Mouse (Mus musculus) kidney, embryonic 14.5 days (tissue): ENCODE data around the gene Pcdh9. TPM values are rescaled to one million over a fixed set of nuclear protein-coding genes. Genes with fewer than 3 reads are reported as not detected.

Experiments
- ATAC-seq: fragments of 200-750 bp; cut with Nextera tagmentation; 2 replicates; pipeline ENCODE4 v1.8.0; 2017; ENCODE audit warnings: moderate number of reproducible peaks, mild to moderate bottlenecking, moderate TSS enrichment, moderate library complexity; ENCODE audit not compliant: low FRiP score, low TSS enrichment
- H3K27ac ChIP-seq: fragments of 300-500 bp; sonication (generic); 2 replicates; pipeline ENCODE4 v1.5.1; 2014; ENCODE audit warnings: low read depth, mild to moderate bottlenecking, low read length, moderate library complexity, mixed read lengths
- H3K27me3 ChIP-seq: fragments of 300-500 bp; sonication (generic); 2 replicates; pipeline ENCODE4 v1.6.1; 2014; ENCODE audit warnings: mild to moderate bottlenecking, low read length; ENCODE audit not compliant: control insufficient read depth, insufficient read depth
- H3K36me3 ChIP-seq: fragments of 300-500 bp; sonication (generic); 2 replicates; pipeline ENCODE4 v1.6.1; 2014; ENCODE audit warnings: low read length, mixed read lengths; ENCODE audit not compliant: control insufficient read depth, insufficient read depth
- H3K4me1 ChIP-seq: fragments of 300-500 bp; sonication (generic); 2 replicates; pipeline ENCODE4 v1.6.1; 2014; ENCODE audit warnings: low read length, mixed read lengths; ENCODE audit not compliant: control insufficient read depth, insufficient read depth
- H3K4me2 ChIP-seq: fragments of 300-500 bp; sonication (generic); replicated peaks from 2 replicates; pipeline ENCODE4 v1.6.1; 2014; ENCODE audit warnings: low read depth, mild to moderate bottlenecking, low read length
- H3K4me3 ChIP-seq: fragments of 300-500 bp; sonication (generic); 2 replicates; pipeline ENCODE4 v1.5.1; 2014; ENCODE audit warnings: mild to moderate bottlenecking, low read length
- H3K9ac ChIP-seq: fragments of 300-500 bp; sonication (generic); 2 replicates; pipeline ENCODE4 v1.6.1; 2014; ENCODE audit warnings: low read depth, mild to moderate bottlenecking, low read length, moderate library complexity
- H3K9me3 ChIP-seq: fragments of 300-500 bp; sonication (generic); 2 replicates; pipeline ENCODE4 v1.6.1; 2016; ENCODE audit warnings: low read length; ENCODE audit not compliant: control insufficient read depth
- WGBS: fragments of 180-500 bp; shearing (Covaris S2); extraction: QIAGEN DNeasy Blood & Tissue Kit; methylation state at CpG from one replicate; pipeline ENCODE4 v1.1.7; 2014; 5-methylcytosine and 5-hydroxymethylcytosine counted together
- polyA plus RNA-seq: library from polyadenylated mRNA; unstranded; fragments of >200 nt; fragmentation: Nextera tagmentation; extraction: Ambion mirVana; gene quantifications from 2 replicates; pipeline ENCODE4 v1.2.1, GENCODE M21; 2014

Pcdh9 gene
- polyA plus RNA-seq, 1 experiment from 2014 or later: 17.7 TPM

GRCm38 (mm10) chr14:93055997-93056396 lies 834.5 kb downstream of the Pcdh9 start:
- Histone ChIP-seq H3K27me3 (no peaks in the 10 kb centered on the region), H3K27ac (no peak overlapping the region), H3K4me2 (no peak overlapping the region), H3K36me3 (no peaks in the 10 kb centered on the region), H3K9ac (no peak overlapping the region), H3K4me3 (no peak overlapping the region), H3K4me1 (no peaks in the 10 kb centered on the region), H3K9me3 (no peaks in the 10 kb centered on the region)
- no peak for ATAC-seq
- 87% methylated on average over 3 of the region's 3 CpGs for WGBS

- no peak overlapping the region for H3K4me2 ChIP-seq
- no peaks in the 10 kb centered on the region for H3K27me3 ChIP-seq
- no peak for ATAC-seq
- H3K9ac ChIP-seq: no peak overlapping the region
- H3K4me1 ChIP-seq: no peaks in the 10 kb centered on the region
- H3K9me3 ChIP-seq: no peaks in the 10 kb centered on the region
- 59% methylated on average over 6 of the region's 6 CpGs for WGBS
- H3K4me3 ChIP-seq: no peak overlapping the region
- no peaks in the 10 kb centered on the region for H3K36me3 ChIP-seq
- no peak overlapping the region for H3K27ac ChIP-seq
Observed at GRCm38 (mm10) chr14:93040591-93040990, 849.9 kb downstream of the Pcdh9 start.

GRCm38 (mm10) chr14:93039326-93040221 lies 850.9 kb downstream of the Pcdh9 start:
- 52% methylated on average over 8 of the region's 8 CpGs for WGBS
- ATAC-seq: no peak
- Histone ChIP-seq H3K4me2 (no peak overlapping the region), H3K4me3 (no peak overlapping the region), H3K9me3 (no peaks in the 10 kb centered on the region), H3K9ac (no peak overlapping the region), H3K27ac (no peak overlapping the region), H3K36me3 (no peaks in the 10 kb centered on the region), H3K27me3 (no peaks in the 10 kb centered on the region), H3K4me1 (no peaks in the 10 kb centered on the region)

GRCm38 (mm10) chr14:93009147-93010064 lies 881.1 kb downstream of the Pcdh9 start:
- H3K4me2 ChIP-seq: no peak overlapping the region
- no peaks in the 10 kb centered on the region for H3K36me3 ChIP-seq
- H3K4me1 ChIP-seq: no peaks in the 10 kb centered on the region
- H3K9ac ChIP-seq: no peak overlapping the region
- no peak for ATAC-seq
- H3K27me3 ChIP-seq: no peaks in the 10 kb centered on the region
- 79% methylated on average over 5 of the region's 5 CpGs for WGBS
- H3K27ac ChIP-seq: no peak overlapping the region
- H3K4me3 ChIP-seq: no peak overlapping the region
- no peaks in the 10 kb centered on the region for H3K9me3 ChIP-seq
